Mouse (Mus musculus) embryonic fibroblast, embryonic 13.5 days (primary cell): ENCODE measurements around the gene Pcgf5. TPM values are rescaled to one million over a fixed set of nuclear protein-coding genes. Genes with fewer than 3 reads are reported as not detected.
"Not testable (repeated sequence)": the region's sequence is repeated elsewhere in the genome, so short reads cannot be mapped to it uniquely, and the experiment has no call there.

Source experiments
- H3K27ac ChIP-seq: 2 replicates; pipeline ENCODE4 v1.5.1; 2012; ENCODE audit warnings: low read length, control low read depth, inconsistent platforms; ENCODE audit not compliant: insufficient read depth
- H3K4me1 ChIP-seq: 2 replicates; pipeline ENCODE4 v1.6.1; 2011; ENCODE audit warnings: low read length; ENCODE audit not compliant: control insufficient read depth, insufficient read depth
- H3K4me3 ChIP-seq: 2 replicates; pipeline ENCODE4 v1.5.1; 2011; ENCODE audit warnings: mild to moderate bottlenecking, control low read depth, low read length; ENCODE audit not compliant: insufficient read depth
- CTCF ChIP-seq: IDR thresholded peaks from 2 replicates; pipeline ENCODE4 v1.5.1; 2011; ENCODE audit warnings: mild to moderate bottlenecking, control low read depth, low read length, moderate library complexity, borderline replicate concordance; ENCODE audit not compliant: insufficient read depth
- POLR2A ChIP-seq: IDR thresholded peaks from 2 replicates; pipeline ENCODE4 v1.6.1; 2011; ENCODE audit warnings: low read depth, mild to moderate bottlenecking, control low read depth, low read length, moderate library complexity
- polyA plus RNA-seq: library from polyadenylated mRNA; stranded (reverse); fragments of >200 nt; gene quantifications from 2 replicates; pipeline ENCODE4 v1.2.4, GENCODE M21; 2011; ENCODE audit warnings: low read depth; ENCODE audit not compliant: missing spikeins, insufficient read length

Pcgf5 gene
- polyA plus RNA-seq, 1 experiment, result 12.4 TPM

DNA sequence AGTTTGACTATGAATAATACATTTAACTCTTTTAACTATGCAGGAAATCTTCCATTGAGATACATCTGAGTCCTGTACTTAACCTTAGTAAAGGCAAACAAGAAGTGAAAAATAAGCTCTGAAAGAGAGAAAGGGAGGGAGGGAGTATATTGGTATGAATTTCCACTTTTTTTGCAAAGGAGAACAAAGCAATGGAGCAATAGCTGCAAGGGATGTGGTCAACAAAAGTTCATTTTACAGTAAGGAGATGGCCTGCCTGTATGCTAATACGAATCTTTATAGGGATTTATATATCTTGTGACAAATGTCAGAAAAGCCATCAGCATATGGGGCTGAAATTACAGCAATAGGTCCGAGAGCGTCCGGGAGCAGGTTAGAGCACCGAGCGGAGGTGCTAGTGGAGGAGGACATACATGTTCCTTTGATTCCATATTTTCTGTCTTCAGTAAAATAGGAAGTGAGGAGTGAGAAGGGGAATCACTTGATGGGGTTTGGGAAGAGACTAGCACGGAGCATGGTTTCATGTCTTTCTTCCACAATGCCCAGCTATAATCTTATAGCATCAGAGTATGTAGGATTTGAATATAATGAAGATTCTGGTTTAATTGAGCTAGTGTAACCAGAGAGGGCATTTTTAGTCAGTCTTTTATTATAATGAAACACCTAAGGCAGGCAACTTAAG, 79.2 kb downstream of the Pcgf5 start:
- no peak for TF ChIP-seq CTCF
- TF ChIP-seq POLR2A, result no peak
- Histone ChIP-seq H3K4me1 (no peaks in the 10 kb centered on the region), H3K27ac (no peak overlapping the region), H3K4me3 (no peak overlapping the region)

DNA sequence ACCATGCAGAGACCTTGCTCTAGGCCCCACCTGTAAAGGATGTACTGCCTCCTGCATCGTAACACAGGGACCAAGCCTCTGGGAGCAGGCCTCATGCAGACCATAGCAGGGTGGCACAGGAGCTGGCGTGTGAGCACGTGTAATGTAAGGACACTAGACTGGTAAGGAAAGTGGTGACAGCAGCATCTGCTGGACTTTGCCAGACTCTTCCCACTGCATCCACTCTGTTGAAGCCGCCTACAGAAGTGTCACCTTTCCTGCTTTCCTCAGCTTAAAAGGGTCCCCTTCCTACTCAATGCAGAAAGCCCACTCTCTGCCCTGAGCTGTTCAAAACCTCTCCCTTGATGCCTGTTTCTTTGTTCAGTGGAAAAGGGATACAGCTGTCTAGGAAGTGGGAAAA, 80.0 kb downstream of the Pcgf5 start:
- no peaks in the 10 kb centered on the region for H3K4me1 ChIP-seq
- TF ChIP-seq POLR2A, result no peak
- TF ChIP-seq CTCF, result no peak
- no peak overlapping the region for H3K4me3 ChIP-seq
- H3K27ac ChIP-seq, result no peak overlapping the region

DNA sequence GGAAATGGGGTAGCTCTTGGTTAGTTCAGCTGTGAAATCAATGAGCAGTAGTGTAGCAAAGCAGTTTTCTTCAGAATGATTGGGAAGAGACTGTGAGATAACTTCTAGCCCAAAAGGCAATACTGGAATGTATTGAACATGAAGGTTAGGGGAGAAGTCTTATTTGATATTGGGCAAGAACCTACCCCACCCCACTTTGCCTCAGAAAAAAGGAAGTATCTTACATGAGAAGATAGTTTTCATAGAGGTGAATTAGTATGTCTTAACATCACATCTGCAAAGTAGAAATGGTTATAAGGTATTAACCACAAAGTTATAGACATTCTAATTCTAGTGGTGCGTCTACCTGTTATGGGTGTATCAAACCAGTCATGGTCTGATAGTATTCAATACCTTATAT, 81.2 kb downstream of the Pcgf5 start:
- H3K4me3 ChIP-seq, result no peak overlapping the region
- no peaks in the 10 kb centered on the region for H3K4me1 ChIP-seq
- no peak overlapping the region for H3K27ac ChIP-seq
- TF ChIP-seq CTCF (no peak), POLR2A (no peak)

DNA sequence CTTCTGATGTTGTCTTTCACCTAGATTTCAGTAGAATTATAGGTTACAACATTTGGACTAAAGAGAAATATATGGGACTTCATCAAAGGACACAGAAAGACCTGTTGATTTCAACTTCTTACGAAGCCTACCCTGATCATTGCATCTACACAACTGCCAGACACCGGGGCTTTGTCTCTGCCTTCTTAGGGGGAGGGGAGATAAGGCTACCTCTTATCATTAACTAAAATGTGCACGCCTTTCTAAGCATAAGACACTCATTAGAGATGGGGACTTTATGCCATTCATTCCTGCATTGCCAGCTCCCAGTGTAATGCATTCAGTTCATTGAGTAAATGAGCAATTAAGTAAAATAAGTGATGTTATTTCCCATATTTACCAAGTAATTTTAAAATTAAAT, 85.1 kb downstream of the Pcgf5 start:
- Histone ChIP-seq H3K4me1 (no peaks in the 10 kb centered on the region), H3K4me3 (no peak overlapping the region), H3K27ac (no peak overlapping the region)
- TF ChIP-seq POLR2A (no peak), CTCF (no peak)

DNA sequence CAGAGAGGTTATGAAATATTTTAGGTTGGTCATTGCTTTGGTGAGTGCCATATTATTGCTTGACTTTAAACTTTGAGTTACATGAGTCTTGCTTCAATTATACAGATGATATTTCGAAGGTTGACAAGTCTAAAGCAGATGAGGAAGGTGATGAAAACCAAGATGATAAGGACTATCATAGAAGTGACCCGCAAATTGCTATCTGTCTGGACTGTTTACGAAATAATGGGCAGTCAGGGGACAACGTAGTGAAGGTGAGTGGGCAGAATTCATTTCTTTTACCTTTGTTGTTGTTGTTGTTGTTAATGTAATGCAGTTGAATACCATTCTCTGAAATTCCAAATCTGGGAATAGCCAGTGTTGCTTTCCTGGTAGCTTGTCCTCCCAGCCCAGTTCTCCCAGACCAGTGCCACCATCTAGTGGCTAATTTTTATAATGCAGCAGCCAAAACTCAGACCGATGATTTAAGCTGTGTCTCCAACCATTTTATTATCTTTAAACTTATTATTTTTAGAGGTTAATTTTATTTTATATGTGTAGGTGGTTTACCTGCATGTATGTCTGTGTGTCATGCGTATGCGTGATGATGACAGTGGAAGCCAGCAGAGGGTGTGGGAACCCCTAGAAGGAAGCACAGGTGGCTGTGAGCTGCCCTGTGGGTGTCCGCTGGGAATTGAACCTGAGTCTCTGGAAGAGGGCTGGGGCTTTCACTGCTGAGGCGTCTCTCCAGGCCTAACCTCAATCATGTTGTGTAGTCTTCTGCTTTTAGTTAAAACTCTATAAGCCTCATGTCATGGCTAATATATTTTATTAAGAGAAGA, 92.0 kb downstream of the Pcgf5 start:
- Histone ChIP-seq H3K4me3 (no peak overlapping the region), H3K4me1 (no peaks in the 10 kb centered on the region), H3K27ac (no peak overlapping the region)
- TF ChIP-seq POLR2A, result no peak
- TF ChIP-seq CTCF, result peak; percentile 39; the same call in 1 of the 2 replicates

DNA sequence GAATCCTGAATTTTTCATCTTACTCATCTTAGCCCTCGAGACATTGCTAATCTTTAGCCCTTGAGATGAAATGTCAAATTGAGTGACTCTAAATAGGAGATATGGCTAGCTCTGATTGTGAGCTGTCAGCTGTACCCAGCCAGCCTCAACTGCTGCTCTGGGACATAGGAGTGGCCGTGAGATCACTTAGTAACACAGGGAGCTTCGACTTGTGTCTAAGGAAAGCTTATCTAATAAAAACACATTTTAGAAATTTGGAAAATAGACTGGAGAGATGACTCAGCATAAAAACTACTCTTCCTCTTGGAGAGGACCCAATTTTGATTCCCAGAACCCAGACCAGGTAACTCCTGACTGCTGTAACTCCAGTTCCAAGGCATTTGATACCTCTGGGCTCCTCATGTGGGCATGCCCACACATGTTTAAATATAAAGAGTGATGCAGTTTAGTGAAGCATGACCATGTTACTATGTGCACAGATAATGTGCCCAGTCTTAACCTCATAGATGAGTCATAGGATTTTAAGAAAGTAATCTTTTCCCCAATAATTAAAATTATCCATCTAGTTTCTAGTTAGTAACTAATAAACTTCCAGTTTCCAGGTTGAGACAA, 103.0 kb downstream of the Pcgf5 start:
- H3K27ac ChIP-seq, result peak overlapping the region; percentile 4; the same call in 1 of the 2 replicates
- H3K4me3 ChIP-seq, result no peak overlapping the region
- peaks cover 4% of the 10 kb centered on the region; the same call in 1 of the 2 replicates for H3K4me1 ChIP-seq
- TF ChIP-seq POLR2A (no peak), CTCF (no peak)

DNA sequence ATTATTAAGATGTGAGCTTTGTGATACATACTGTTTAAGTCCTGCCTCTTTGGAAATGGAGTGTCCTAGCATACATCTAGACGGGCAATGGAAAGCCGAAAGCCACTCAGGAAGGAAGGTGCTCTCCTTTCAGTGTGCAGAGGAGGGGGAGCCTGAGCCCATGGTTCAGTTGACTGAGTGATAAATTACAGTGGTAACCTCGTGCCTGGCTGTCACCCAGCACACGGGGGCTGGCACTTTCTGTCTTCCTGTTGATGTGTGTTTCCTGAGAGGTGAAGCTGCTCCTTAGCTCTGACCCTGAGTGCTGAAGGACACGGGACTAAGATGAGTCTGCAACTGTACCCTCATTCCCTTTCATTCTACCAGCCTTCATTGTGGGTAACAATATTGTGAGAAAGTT, 103.6 kb downstream of the Pcgf5 start:
- TF ChIP-seq POLR2A (no peak), CTCF (no peak)

DNA sequence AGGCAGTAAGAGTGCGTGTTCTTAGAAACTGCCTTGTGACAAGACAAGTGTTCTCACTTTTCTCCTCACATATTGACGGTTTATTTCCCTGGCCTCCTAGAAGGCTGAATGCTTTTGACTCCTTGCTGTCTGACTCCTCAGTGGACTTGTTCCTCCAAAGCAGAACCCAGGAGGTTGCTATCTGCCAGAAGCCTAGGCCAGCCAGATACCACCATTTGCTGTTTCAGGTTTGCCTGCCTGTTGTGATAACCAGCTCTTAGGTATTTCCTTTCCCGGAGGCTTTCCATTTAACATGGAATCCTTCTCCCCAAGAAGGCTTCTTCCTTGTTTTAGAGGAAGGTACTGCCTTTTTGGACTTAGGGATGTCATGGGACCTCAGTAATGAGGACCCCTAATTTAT, 104.1 kb downstream of the Pcgf5 start:
- H3K4me3 ChIP-seq, H3K27ac ChIP-seq, H3K4me1 ChIP-seq: not testable (repeated sequence)

More for the DNA sequence above, 103.6 kb downstream of the Pcgf5 start:
- H3K27ac ChIP-seq, result no peak overlapping the region
- H3K4me1 ChIP-seq, result peaks cover 4% of the 10 kb centered on the region; the same call in 1 of the 2 replicates
- no peak overlapping the region for H3K4me3 ChIP-seq

DNA sequence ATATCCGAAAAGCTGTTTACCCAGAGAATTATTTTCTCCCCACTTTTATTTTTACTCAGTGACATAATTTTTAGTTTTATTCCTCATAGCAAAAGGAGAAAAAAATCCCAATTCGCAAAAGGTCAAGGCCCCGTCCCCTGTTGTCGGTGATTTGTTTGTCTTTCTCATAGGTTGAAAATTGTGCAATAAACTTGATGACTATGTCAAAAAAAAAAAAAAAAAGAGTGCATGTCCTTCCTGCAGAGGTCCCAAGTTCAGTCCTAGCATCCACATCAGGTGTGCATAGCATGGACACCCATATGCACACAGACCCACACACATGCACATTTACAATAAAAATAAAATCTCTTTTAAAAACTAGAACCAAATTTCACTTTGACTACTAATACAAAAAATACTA, 105.3 kb downstream of the Pcgf5 start:
- peaks cover 4% of the 10 kb centered on the region; the same call in 1 of the 2 replicates for H3K4me1 ChIP-seq
- no peak for TF ChIP-seq CTCF
- TF ChIP-seq POLR2A, result no peak
- no peak overlapping the region for H3K27ac ChIP-seq
- no peak overlapping the region for H3K4me3 ChIP-seq

DNA sequence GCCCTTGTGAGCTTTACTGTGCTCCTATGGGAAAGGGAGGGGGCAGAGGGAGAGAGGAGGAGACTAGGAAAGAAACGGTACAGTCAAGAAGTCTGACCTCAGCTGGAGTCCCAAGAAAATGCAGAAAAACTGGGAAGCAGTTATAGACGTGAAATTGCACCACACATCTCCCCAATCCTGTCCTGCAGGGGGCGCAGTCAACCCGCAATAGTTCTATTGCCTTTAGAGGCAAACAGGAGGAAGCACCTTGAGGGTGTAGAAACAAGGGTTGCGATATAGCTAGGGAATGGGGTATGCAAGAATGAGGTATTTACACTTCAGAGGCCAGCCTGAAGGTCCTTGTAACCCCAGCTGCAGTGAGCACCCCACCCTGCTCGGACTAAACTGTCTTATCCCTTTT, 122.0 kb downstream of the Pcgf5 start:
- TF ChIP-seq CTCF, result peak; percentile 47; the same call in 1 of the 2 replicates
- no peak for TF ChIP-seq POLR2A
- Histone ChIP-seq H3K27ac (no peak overlapping the region), H3K4me3 (no peak overlapping the region), H3K4me1 (no peaks in the 10 kb centered on the region)
